Mouse (Mus musculus) ovary, postnatal 10 days (tissue): ENCODE data around the gene Cdkn1c.

Experiments used
- DNase-seq: peaks from one replicate; pipeline ENCODE4 v3.0.0; 2022; ENCODE audit warnings: low spot score

The Cdkn1c gene

GRCm38 (mm10) chr7:143473347-143474101, 12.7 kb upstream of the Cdkn1c start, which contains the start of gene Slc22a18:
TSS of gene Slc22a18 (plus strand) at chr7:143473736.
- no peak for DNase-seq

- DNase-seq = peak; percentile 56
Measured at GRCm38 (mm10) chr7:143469946-143470345, 9.1 kb upstream of the Cdkn1c start.

GRCm38 (mm10) chr7:143467714-143468113, 6.9 kb upstream of the Cdkn1c start:
- DNase-seq = no peak

- peak; percentile 80 for DNase-seq
Measured at GRCm38 (mm10) chr7:143466099-143466677, 5.3 kb upstream of the Cdkn1c start.

- no peak for DNase-seq
Measured at GRCm38 (mm10) chr7:143464811-143465560, 4.1 kb upstream of the Cdkn1c start.

DNA sequence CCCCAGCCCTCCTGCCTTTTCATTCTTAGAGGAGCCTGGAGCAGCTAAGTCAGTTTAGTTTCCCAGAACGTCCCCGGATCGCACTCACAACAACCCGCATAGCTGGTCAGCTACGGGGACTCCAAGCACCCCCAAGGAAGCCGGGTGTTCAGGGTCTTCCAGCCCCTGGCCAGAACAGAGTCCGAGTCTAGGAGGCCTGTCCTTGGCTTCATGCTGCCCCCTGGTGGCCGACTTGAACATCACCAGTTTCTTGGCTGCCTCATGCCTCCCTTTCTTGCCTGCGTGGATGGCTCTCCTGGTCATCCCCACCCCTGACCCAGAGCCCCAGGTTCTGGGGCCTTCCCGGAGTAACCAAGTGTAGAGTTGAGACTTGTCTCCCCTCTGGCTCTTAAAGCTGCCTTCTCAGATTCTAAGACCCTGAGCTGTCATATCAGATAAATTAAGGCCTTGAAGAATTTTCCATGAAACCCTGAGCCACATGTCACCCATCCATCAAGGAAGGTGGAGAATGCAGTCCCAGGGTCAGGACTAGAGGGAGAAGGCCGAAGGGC, 3.1 kb upstream of the Cdkn1c start:
- peak; percentile 62 for DNase-seq

DNA sequence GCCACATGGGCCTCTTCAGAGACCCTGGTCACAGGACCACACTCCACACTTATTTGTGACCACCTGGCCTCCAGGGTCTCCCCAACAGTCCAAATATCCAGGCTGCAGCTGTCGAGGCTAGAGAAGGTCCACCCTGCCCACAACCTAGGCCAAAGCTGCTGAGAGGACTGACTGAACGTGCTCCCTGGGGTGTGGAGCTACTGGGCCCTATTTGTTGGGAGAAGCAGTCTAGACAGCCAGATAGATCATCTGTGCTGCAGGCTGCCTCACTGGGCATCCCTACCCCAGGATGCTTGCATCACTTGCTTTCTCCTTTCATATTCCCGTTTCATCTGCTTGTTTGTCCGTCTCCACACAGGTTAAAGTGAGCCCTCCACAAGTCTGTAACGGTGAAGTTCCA, 1.7 kb upstream of the Cdkn1c start:
- no peak for DNase-seq

DNA sequence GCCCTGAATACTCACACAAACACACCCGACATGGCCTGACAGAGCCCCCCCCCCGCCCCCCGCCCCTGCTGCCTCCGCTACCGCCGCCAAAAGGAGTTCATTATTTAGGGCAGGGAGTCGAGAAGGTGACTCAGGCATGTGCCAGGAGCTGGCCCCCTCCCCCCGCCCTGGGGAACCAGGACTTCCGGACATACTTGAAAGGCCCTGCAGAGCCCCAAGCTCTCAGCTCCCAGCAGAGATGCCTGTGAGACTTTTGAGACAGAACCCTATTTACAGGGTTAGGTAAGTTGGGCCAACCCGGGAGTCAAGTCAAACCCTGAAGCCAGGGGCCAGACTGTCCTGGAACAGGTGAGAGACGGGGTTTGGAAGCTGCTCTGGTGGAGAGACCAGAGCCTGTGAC, 1.1 kb upstream of the Cdkn1c start:
- no peak for DNase-seq

GRCm38 (mm10) chr7:143461294-143461870, 532 bp upstream of the Cdkn1c start:
- DNase-seq = no peak

GRCm38 (mm10) chr7:143460217-143460834, 524 bp downstream of the Cdkn1c start:
- DNase-seq = no peak

- DNase-seq = no peak
Measured at GRCm38 (mm10) chr7:143459332-143460211, 1.3 kb downstream of the Cdkn1c start.

- no peak for DNase-seq
Measured at GRCm38 (mm10) chr7:143458963-143459331, 1.9 kb downstream of the Cdkn1c start.

GRCm38 (mm10) chr7:143447130-143447529, 13.7 kb downstream of the Cdkn1c start:
- no peak for DNase-seq

DNA sequence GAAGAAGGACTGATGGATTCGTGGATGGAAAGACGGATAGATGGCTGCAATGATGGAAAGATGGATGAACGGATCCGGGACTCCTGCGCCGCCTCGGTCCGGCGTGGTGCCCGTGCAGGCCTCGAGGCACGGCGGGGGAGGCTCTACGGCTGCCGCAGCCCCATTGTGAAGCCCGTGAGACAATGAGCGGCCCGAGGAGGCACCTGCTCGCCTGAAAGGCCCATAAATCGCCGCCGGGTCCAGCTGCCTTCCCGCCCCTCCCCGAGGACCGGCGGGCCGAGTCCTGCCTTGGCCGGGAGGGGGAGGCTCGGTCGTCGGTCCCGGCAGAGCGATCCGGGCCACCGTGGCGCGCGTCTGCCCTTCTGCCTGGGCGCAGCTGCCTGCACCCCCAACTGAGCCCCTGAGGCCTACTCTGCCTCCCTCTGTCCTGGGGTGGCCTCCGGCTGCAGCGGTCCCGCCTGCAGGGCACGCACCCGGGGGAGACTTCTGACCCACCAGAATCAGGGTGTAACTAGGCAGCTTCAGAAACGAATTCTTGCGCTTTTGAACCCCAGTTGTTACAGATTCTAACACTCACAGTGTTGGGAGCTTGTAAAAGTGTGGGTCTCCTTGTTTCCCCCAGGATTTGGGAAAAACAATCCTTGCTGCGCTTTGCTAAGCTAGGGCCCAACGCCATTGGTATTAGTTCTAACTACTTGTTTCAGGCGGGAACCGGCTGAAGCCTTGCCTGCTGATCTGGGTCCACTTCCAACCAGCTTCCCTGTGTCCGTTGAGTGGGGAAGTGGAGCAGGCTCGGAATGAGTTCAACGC, 15.0 kb downstream of the Cdkn1c start:
- no peak for DNase-seq

- no peak for DNase-seq
Measured at GRCm38 (mm10) chr7:143444955-143445648, 15.7 kb downstream of the Cdkn1c start.

GRCm38 (mm10) chr7:143444580-143444954, 16.3 kb downstream of the Cdkn1c start:
- DNase-seq = no peak

DNA sequence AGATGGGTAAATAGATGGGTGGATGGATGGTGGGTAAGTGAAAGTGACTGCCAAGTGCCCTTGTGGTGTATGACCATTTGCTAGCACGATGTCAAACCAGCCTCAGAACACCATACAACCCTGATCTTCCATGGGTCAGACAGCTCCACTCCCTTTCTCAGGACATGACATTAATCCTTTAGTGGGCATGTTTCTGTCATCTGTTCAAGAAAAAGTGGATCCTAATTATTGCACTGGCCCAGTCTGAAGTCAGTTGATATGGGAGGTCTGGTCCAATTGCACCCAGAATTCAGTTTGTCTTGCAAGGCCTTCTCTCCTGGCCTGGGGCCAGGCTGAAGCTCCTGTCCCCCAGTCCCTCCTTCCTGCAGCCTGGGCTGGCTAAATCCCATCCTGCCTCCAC, 21.9 kb downstream of the Cdkn1c start:
- DNase-seq = no peak

DNA sequence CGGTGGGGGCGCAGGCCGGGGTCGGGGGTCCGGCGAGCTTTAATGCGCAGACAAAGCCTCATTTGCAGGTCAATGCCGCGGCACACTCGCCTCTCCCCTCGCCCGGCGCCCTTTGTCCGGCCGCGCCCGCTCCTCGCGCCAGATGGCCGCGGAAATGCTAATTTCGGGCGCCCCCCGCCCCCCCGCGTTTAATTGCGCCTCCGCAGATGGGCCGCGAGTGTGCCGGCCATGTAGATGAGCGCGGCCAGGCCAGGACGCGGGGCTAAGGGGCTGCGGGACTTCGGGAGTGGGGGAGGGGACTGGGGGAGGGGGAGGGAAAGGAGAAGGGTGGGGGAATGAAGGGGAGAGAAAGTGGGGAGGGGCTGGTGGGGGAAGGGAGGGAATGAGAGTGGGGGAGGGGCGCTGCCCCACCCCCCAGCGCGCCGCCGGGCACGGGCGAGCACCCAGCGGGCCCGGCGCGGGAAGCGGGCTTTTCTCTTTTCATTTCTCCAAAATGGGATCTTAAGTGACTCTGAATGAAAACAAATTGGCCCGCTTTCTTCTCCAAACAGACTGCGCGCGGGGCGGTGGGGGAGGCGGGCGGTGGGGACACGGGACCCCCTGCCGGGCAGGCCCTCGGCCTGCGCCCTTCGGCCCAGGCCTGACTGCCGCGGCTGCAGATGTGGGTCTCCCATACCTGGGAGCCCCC, 22.8 kb downstream of the Cdkn1c start:
- no peak for DNase-seq
